Mouse (Mus musculus) B cell, adult 2 months (primary cell): ENCODE measurements around the gene Spata22.
"Not testable (repeated sequence)": the region's sequence is repeated elsewhere in the genome, so short reads cannot be mapped to it uniquely, and the experiment has no call there.

Experiments
- DNase-seq, 2 experiments: peaks; one replicate each; pipeline ENCODE4 v3.0.0; 2022

Spata22 gene

GRCm38 (mm10) chr11:73329442-73329841, at the start of gene Spata22, which contains the start of the genes Aspa and Gm49340:
TSS of gene Spata22 (plus strand) at chr11:73329741.
TSS of gene Aspa (minus strand) at chr11:73329596.
TSS of gene Gm49340 (plus strand) at chr11:73329741.
- DNase-seq: no peak

GRCm38 (mm10) chr11:73280710-73281109, 48.8 kb upstream of the Spata22 start:
- DNase-seq: no peak

GRCm38 (mm10) chr11:73281528-73282027, 48.0 kb upstream of the Spata22 start:
- DNase-seq: peak; percentile 2 to 5

GRCm38 (mm10) chr11:73283369-73283768, 46.2 kb upstream of the Spata22 start:
- no peak for DNase-seq

GRCm38 (mm10) chr11:73283926-73284325, 45.6 kb upstream of the Spata22 start:
- DNase-seq: no peak

GRCm38 (mm10) chr11:73284351-73284750, 45.2 kb upstream of the Spata22 start:
- DNase-seq: no peak

- no peak for DNase-seq
These were observed 39.9 kb upstream of the Spata22 start for GRCm38 (mm10) chr11:73289621-73290020.

GRCm38 (mm10) chr11:73303123-73303522, 26.4 kb upstream of the Spata22 start:
- no peak for DNase-seq

GRCm38 (mm10) chr11:73315961-73316360, 13.6 kb upstream of the Spata22 start:
- DNase-seq: no peak

GRCm38 (mm10) chr11:73318581-73318980, 11.0 kb upstream of the Spata22 start:
- DNase-seq: not testable (repeated sequence)

- DNase-seq: not testable (repeated sequence)
These were observed 8.5 kb upstream of the Spata22 start for GRCm38 (mm10) chr11:73321064-73321463.

- no peak for DNase-seq
These were observed 5.4 kb upstream of the Spata22 start for GRCm38 (mm10) chr11:73323906-73324830.

GRCm38 (mm10) chr11:73326485-73326886, 3.1 kb upstream of the Spata22 start:
- DNase-seq: no peak

- no peak for DNase-seq
These were observed 2.2 kb upstream of the Spata22 start for GRCm38 (mm10) chr11:73327361-73327760.

- DNase-seq: no peak
These were observed 3.8 kb downstream of the Spata22 start for GRCm38 (mm10) chr11:73333357-73333756.

GRCm38 (mm10) chr11:73336919-73337318, 7.4 kb downstream of the Spata22 start:
- no peak for DNase-seq

GRCm38 (mm10) chr11:73350483-73350882, 20.9 kb downstream of the Spata22 start, which contains the start of gene Olfr20:
TSS of gene Olfr20 (plus strand) at chr11:73350783.
- DNase-seq: no peak

- DNase-seq: no peak
These were observed 41.4 kb downstream of the Spata22 start, which contains the start of gene Olfr376 for GRCm38 (mm10) chr11:73370946-73371345. TSS of gene Olfr376 (plus strand) at chr11:73371246.

- DNase-seq: no peak
These were observed 65.8 kb downstream of the Spata22 start for GRCm38 (mm10) chr11:73395374-73395773.
